Mouse (Mus musculus) liver, postnatal 0 days (tissue): Measurements from ENCODE around the gene Ddx20. TPM values are rescaled to one million over a fixed set of nuclear protein-coding genes. Genes with fewer than 3 reads are reported as not detected.

Experiments
- ATAC-seq: fragments of 200-750 bp; cut with Nextera tagmentation; 2 replicates; pipeline ENCODE4 v1.8.0; 2017; ENCODE audit warnings: mild to moderate bottlenecking, moderate library complexity
- DNase-seq: peaks from one replicate; pipeline ENCODE4 v3.0.0-alpha.2; 2016
- H3K27ac ChIP-seq: fragments of 300-500 bp; sonication (generic); 2 replicates; pipeline ENCODE4 v1.5.1; 2014; ENCODE audit warnings: antibody characterized with exemption, moderate library complexity, mild to moderate bottlenecking, low read depth
- H3K27me3 ChIP-seq: fragments of 300-500 bp; sonication (generic); 2 replicates; pipeline ENCODE4 v1.6.1; 2014; ENCODE audit warnings: low read length, control low read depth, mixed read lengths; ENCODE audit not compliant: insufficient read depth
- H3K36me3 ChIP-seq: fragments of 300-500 bp; sonication (generic); replicated peaks from 2 replicates; pipeline ENCODE4 v1.6.1; 2014; ENCODE audit warnings: mild to moderate bottlenecking, control low read depth, low read length, moderate library complexity, mixed read lengths; ENCODE audit not compliant: insufficient read depth
- H3K4me1 ChIP-seq: fragments of 300-500 bp; sonication (generic); 2 replicates; pipeline ENCODE4 v1.6.1; 2014; ENCODE audit warnings: antibody characterized with exemption, mild to moderate bottlenecking, control low read depth; ENCODE audit not compliant: insufficient read depth
- H3K4me2 ChIP-seq: fragments of 300-500 bp; sonication (generic); 2 replicates; pipeline ENCODE4 v1.6.1; 2014; ENCODE audit warnings: low read depth, mild to moderate bottlenecking, low read length, moderate library complexity, mixed read lengths
- H3K4me3 ChIP-seq: fragments of 300-500 bp; sonication (generic); 2 replicates; pipeline ENCODE4 v1.5.1; 2014; ENCODE audit warnings: low read depth, low read length
- H3K9ac ChIP-seq: fragments of 300-500 bp; sonication (generic); replicated peaks from 2 replicates; pipeline ENCODE4 v1.6.1; 2014; ENCODE audit warnings: mild to moderate bottlenecking, moderate library complexity
- H3K9me3 ChIP-seq: fragments of 300-500 bp; sonication (generic); 2 replicates; pipeline ENCODE4 v1.6.1; 2016; ENCODE audit warnings: mild to moderate bottlenecking, control low read depth, low read length, mixed read lengths
- CTCF ChIP-seq: sonication (generic); IDR thresholded peaks from 2 replicates; pipeline ENCODE4 v1.5.1; 2016; ENCODE audit warnings: antibody characterized with exemption, low read depth
- EP300 ChIP-seq: IDR thresholded peaks from 2 replicates; pipeline ENCODE4 v1.6.1; 2016; ENCODE audit warnings: antibody characterized with exemption, low read depth, mild to moderate bottlenecking
- WGBS: fragments of 180-500 bp; shearing (Covaris S2); extraction: QIAGEN DNeasy Blood & Tissue Kit; methylation state at CpG from one replicate; pipeline ENCODE4 v1.1.7; 2014; ENCODE audit not compliant: insufficient replicate concordance; 5-methylcytosine and 5-hydroxymethylcytosine counted together
- polyA plus RNA-seq: library from polyadenylated mRNA; unstranded; fragments of >200 nt; fragmentation: Nextera tagmentation; extraction: Ambion mirVana; gene quantifications from 2 replicates; pipeline ENCODE4 v1.2.1, GENCODE M21; 2015

Ddx20 gene
- polyA plus RNA-seq, 1 experiment from 2014 or later: 9.8 TPM

DNA sequence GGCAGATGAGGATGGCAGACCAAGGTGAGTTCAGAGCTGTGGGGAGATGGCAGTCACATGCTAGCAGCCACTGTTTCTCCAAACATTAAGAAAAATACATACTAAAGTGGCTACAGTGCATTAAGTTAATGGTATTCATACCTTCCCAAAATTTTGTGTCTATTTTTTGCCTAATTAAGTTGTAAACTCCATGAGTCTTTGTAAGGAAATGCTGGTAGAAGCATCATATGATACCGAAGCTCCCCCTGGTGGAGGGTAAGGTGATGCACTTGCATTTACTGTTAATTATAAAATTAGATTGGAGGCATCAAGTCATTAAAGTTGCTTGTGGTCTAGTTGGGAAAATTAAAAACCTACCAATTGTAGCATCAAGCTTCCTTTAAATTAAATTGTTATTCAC lies 38.7 kb upstream of the Ddx20 start:
- no peak overlapping the region for H3K4me3 ChIP-seq
- 2% methylated on average over 1 of the region's 1 CpGs for WGBS
- TF ChIP-seq CTCF: peak; percentile 86
- peak; percentile 17; the same call in 1 of the 2 replicates for TF ChIP-seq EP300
- H3K4me2 ChIP-seq: no peak overlapping the region
- H3K9me3 ChIP-seq: no peaks in the 10 kb centered on the region
- no peak overlapping the region for H3K9ac ChIP-seq
- no peaks in the 10 kb centered on the region for H3K4me1 ChIP-seq
- ATAC-seq (no peak), DNase-seq (peak; percentile 53)
- peaks cover 30% of the 10 kb centered on the region for H3K36me3 ChIP-seq
- H3K27me3 ChIP-seq: no peaks in the 10 kb centered on the region
- H3K27ac ChIP-seq: no peak overlapping the region

DNA sequence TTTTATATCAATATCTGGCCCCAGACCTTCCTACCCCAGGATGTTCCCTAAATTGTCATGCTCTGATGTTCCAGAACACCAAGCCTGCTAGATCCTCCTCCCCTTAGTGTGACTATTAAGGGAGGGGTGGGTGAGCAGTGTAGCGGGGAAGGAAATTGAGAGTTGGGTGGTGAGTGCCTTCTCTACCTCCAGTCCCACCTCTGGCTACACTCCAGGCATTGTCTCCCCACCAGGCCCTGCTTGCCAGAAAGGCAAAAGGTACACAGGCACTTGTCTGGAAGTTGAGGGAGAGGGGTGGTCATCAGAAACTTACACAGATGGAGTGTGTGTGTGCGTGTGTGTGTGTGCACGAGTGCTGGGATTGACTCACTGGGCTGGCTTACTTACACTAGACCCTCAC lies 35.1 kb upstream of the Ddx20 start:
- no peak for ATAC-seq
- no peak overlapping the region for H3K27ac ChIP-seq
- WGBS: 84% methylated on average over 3 of the region's 3 CpGs

DNA sequence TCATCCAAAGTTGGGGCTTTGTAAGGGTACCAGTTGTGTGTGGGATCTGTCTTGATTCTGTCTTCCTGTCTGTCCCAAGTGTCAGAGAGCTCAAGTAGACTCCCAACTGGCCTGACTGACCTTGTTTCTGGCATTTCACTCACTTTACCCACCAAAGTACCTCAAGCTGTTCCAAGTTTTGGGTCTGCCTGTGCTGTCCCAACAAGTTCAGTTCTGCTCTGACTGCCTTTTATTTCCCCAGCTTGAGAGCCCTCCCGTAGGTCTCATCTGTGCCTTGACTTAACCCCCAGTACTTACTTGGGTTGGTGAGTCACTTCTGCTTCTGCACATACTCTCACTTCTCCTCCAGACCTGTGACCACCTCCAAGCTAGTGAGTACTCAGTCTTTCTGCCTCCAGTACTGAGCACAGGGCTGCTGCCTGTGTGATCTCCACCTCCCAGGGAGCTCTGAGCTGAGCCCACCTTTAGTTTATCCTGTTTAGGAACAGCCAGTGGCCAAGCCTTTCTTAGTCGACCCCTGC lies 34.4 kb upstream of the Ddx20 start:
- no peak for DNase-seq
- peaks cover 8% of the 10 kb centered on the region for H3K36me3 ChIP-seq
- no peak overlapping the region for H3K27ac ChIP-seq
- H3K4me3 ChIP-seq: no peak overlapping the region
- no peak for TF ChIP-seq EP300
- no peak for TF ChIP-seq CTCF
- H3K4me2 ChIP-seq: no peak overlapping the region
- H3K9me3 ChIP-seq: no peaks in the 10 kb centered on the region
- H3K4me1 ChIP-seq: 0 out of 2 replicates have a peak, but pooled peaks cover 4% of the 10 kb centered on the region
- no peak overlapping the region for H3K9ac ChIP-seq
- H3K27me3 ChIP-seq: no peaks in the 10 kb centered on the region
- WGBS: 61% methylated on average over 2 of the region's 2 CpGs
- peak; percentile 40 for ATAC-seq

More for the DNA sequence above, 35.1 kb upstream of the Ddx20 start:
- TF ChIP-seq EP300 (no peak), CTCF (no peak)
- Histone ChIP-seq H3K27me3 (no peaks in the 10 kb centered on the region), H3K36me3 (peaks cover 11% of the 10 kb centered on the region), H3K9me3 (no peaks in the 10 kb centered on the region), H3K9ac (no peak overlapping the region), H3K4me1 (0 out of 2 replicates have a peak, but pooled peaks cover 4% of the 10 kb centered on the region), H3K4me3 (no peak overlapping the region), H3K4me2 (no peak overlapping the region)
- no peak for DNase-seq

DNA sequence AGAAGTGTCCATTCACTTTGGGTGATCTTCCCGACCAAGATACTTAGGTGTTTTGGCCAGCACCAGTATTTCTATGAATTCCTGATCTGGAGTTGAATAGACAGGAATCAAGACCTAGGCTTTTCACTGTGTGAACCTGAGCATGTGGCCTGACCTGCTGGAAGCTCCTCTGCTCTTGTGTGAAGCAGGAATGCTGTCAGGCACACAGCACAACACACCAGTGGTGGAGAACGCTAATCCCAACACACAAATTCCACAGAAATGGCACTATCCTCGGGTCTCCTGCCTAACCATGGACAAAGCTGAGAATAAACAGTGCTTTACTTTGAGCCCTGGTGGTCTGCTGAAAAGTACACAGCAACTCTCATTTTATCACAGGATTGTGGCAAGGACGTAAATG lies 33.1 kb upstream of the Ddx20 start:
- H3K9ac ChIP-seq: no peak overlapping the region
- 72% methylated on average over 4 of the region's 4 CpGs for WGBS
- H3K27me3 ChIP-seq: no peaks in the 10 kb centered on the region
- no peak overlapping the region for H3K27ac ChIP-seq
- H3K4me1 ChIP-seq: 0 out of 2 replicates have a peak, but pooled peaks cover 4% of the 10 kb centered on the region
- no peak for TF ChIP-seq EP300
- TF ChIP-seq CTCF: no peak
- H3K4me2 ChIP-seq: no peak overlapping the region
- H3K36me3 ChIP-seq: peaks cover 4% of the 10 kb centered on the region; the same call in 1 of the 2 replicates
- no peaks in the 10 kb centered on the region for H3K9me3 ChIP-seq
- no peak for DNase-seq
- H3K4me3 ChIP-seq: no peak overlapping the region
- ATAC-seq: no peak

DNA sequence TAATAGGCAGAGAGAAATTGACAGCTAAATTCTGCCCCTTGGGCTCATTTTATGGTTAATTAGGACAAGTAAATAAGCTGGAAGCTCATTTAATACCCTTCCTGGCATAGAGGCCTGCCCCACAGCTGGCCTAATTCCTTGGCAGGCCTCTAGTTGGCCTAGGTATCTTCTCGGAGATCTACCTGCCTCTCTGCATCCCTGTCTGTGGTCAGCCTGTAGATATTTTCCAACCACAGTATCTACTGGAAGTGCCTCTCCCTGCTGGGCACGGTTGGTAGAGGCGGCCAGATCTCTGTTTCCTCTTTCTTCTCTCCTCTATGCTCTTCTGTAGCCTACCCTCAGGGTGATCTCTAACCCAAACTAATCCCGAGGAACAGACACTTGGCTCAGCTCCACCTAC lies 32.6 kb upstream of the Ddx20 start:
- no peak for TF ChIP-seq CTCF
- no peak for TF ChIP-seq EP300
- DNase-seq (no peak), ATAC-seq (no peak)
- Histone ChIP-seq H3K27ac (no peak overlapping the region), H3K9ac (no peak overlapping the region), H3K4me1 (0 out of 2 replicates have a peak, but pooled peaks cover 4% of the 10 kb centered on the region), H3K36me3 (no peaks in the 10 kb centered on the region), H3K4me3 (no peak overlapping the region), H3K27me3 (no peaks in the 10 kb centered on the region), H3K4me2 (no peak overlapping the region), H3K9me3 (no peaks in the 10 kb centered on the region)
- WGBS: 49% methylated on average over 4 of the region's 4 CpGs

DNA sequence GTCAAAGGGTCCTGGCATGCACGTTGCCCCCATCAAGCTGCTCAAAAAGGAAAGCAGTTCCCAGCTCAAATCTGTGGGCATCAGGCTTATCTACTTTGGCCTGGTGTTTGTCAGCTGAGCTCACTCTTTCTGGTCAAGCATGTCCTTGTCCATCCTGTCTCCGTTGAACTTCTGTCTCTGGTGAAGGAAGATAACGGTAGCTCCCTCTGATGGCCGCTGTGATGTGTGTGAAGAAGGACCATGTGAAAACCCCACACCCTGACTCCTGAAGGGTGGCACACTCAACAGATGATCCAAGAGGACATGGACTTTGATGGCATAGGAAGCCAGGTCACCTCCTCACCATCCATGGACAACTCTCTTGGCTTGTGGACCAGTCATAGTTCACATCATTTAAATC lies 31.4 kb upstream of the Ddx20 start:
- no peak overlapping the region for H3K27ac ChIP-seq
- no peaks in the 10 kb centered on the region for H3K27me3 ChIP-seq
- WGBS: 29% methylated on average over 4 of the region's 4 CpGs
- no peaks in the 10 kb centered on the region for H3K9me3 ChIP-seq
- no peak for ATAC-seq
- 0 out of 2 replicates have a peak, but pooled peaks have one; percentile 20 for TF ChIP-seq CTCF
- no peak for TF ChIP-seq EP300
- H3K4me3 ChIP-seq: no peak overlapping the region
- H3K4me1 ChIP-seq: 0 out of 2 replicates have a peak, but pooled peaks cover 4% of the 10 kb centered on the region
- H3K4me2 ChIP-seq: no peak overlapping the region
- no peaks in the 10 kb centered on the region for H3K36me3 ChIP-seq
- no peak overlapping the region for H3K9ac ChIP-seq
- DNase-seq: no peak
